12 mouse cellular contexts compared by ENCODE assay signal in genomic region chr16:74397291-74397690, GRCm38 (mm10). TPM values are rescaled to one million over a fixed set of nuclear protein-coding genes. Genes with fewer than 3 reads are reported as not detected.
DNase-seq lines count a peak whose midpoint lies in the region; TF ChIP-seq lines count a peak whose summit lies in the region.
"Had no signal": no experiment of that assay in that cellular context is flagged by ENCODE, and none has a peak within 500 bp of the region (broad histone marks: within the 10 kb centered on the region; RNA-seq: fewer than 3 reads in every experiment).

No protein-coding gene starts in this region.

- 49% methylated on average over 2 of the region's 2 CpGs for WGBS in hindbrain, embryonic 10.5 days

- H3K4me3 ChIP-seq in hindbrain, embryonic 10.5 days = no peak overlapping the region
- no peak overlapping the region for H3K4me3 ChIP-seq in left cerebral cortex, adult 2 months
- H3K4me3 ChIP-seq: heart, adult 2 months had no signal

- H3K36me3 ChIP-seq in hindbrain, embryonic 10.5 days = no peaks in the 10 kb centered on the region

- H3K27ac ChIP-seq in hindbrain, embryonic 10.5 days = no peak overlapping the region
- H3K27ac ChIP-seq in left cerebral cortex, adult 2 months = no peak overlapping the region
- H3K27ac ChIP-seq: heart, adult 2 months had no signal

- H3K4me1 ChIP-seq in hindbrain, embryonic 10.5 days (replicated peaks) = peaks cover 18% of the 10 kb centered on the region

- peak; percentile 78 for DNase-seq in embryo, embryonic 10 days (ENCODE audit: low spot score)
- DNase-seq in embryo, embryonic 9.5 days (ENCODE audit: extremely low spot score) = peak; percentile 50
- peak; percentile 34 for DNase-seq in hindbrain, embryonic 10.5 days (ENCODE audit: low spot score)
- peak; percentile 23 for DNase-seq in neural tube, embryonic 10.5 days (ENCODE audit: extremely low spot score, low spot score)
- no peak for DNase-seq in cerebellum, postnatal 10 days
- DNase-seq in natural killer cell, adult 2 months (ENCODE audit: low spot score in 2 of 2) = no peak
- DNase-seq in left cerebral cortex, adult 2 months (ENCODE audit: extremely low spot score in 1 of 2, low spot score in 2 of 2) = no peak
- DNase-seq: cerebellum, adult 11-12 months; heart, adult 2 months; liver; lung, embryonic 14.5 days had no signal

- TF ChIP-seq CTCF in left cerebral cortex, adult 2 months (IDR thresholded peaks at IDR 0.05) = no peak

- H3K9me3 ChIP-seq in hindbrain, embryonic 10.5 days = no peaks in the 10 kb centered on the region

- intact Hi-C loops in left cerebral cortex, adult 2 months (cut with DNase I) = no loop called here

- peaks cover 16% of the 10 kb centered on the region; the same call in 1 of the 2 replicates for H3K27me3 ChIP-seq in hindbrain, embryonic 10.5 days (ENCODE audit: insufficient read depth, poor library complexity, severe bottlenecking)

RNA-seq across cellular contexts. Expression of gene Robo2, which starts 14.3 kb away (rescaled TPM):
- 16.7 and 21.9 TPM in 2 replicates for polyA plus RNA-seq in hindbrain, embryonic 10.5 days (2016; fragmentation: Nextera tagmentation; extraction: Ambion mirVana)
- total RNA-seq in left cerebral cortex, adult 2 months (2021) = 100 to 1,000 TPM; 138 to 146 TPM
- total RNA-seq: common myeloid progenitor, adult 5-6 weeks had no signal

Comparison
In these comparisons a context has a peak if more than half of its experiments do, and no peak if none do; other contexts are left out.
1. DNase-seq: peak in embryo, embryonic 10 days (single experiment), embryo, embryonic 9.5 days (single experiment), hindbrain, embryonic 10.5 days (single experiment) and neural tube, embryonic 10.5 days (single experiment); none in cerebellum, postnatal 10 days (0 of 2), natural killer cell, adult 2 months (0 of 2) and left cerebral cortex, adult 2 months (0 of 2).